Mouse (Mus musculus) neural tube, embryonic 14.5 days (tissue): ENCODE measurements around the gene Ccdc12. TPM values are rescaled to one million over a fixed set of nuclear protein-coding genes. Genes with fewer than 3 reads are reported as not detected.

ENCODE experiments used
- ATAC-seq: fragments of 200-750 bp; cut with Nextera tagmentation; 2 replicates; pipeline ENCODE4 v1.8.0; 2017; ENCODE audit warnings: low read depth, mild to moderate bottlenecking, moderate TSS enrichment, moderate library complexity
- H3K27ac ChIP-seq: fragments of 300-500 bp; sonication (generic); 2 replicates; pipeline ENCODE4 v1.5.1; 2014; ENCODE audit warnings: low read depth, mild to moderate bottlenecking, control low read depth, low read length, moderate library complexity, mixed read lengths
- H3K27me3 ChIP-seq: fragments of 300-500 bp; sonication (generic); 2 replicates; pipeline ENCODE4 v1.6.1; 2014; ENCODE audit warnings: low read length; ENCODE audit not compliant: control insufficient read depth, insufficient read depth
- H3K36me3 ChIP-seq: fragments of 300-500 bp; sonication (generic); 2 replicates; pipeline ENCODE4 v1.6.1; 2014; ENCODE audit warnings: low read length, mixed read lengths; ENCODE audit not compliant: control insufficient read depth, insufficient read depth
- H3K4me1 ChIP-seq: fragments of 300-500 bp; sonication (generic); 2 replicates; pipeline ENCODE4 v1.6.1; 2014; ENCODE audit warnings: low read length; ENCODE audit not compliant: control insufficient read depth, insufficient read depth
- H3K4me2 ChIP-seq: fragments of 300-500 bp; sonication (generic); 2 replicates; pipeline ENCODE4 v1.6.1; 2014; ENCODE audit warnings: mild to moderate bottlenecking, low read depth, low read length, control low read depth
- H3K4me3 ChIP-seq: fragments of 300-500 bp; sonication (generic); 2 replicates; pipeline ENCODE4 v1.5.1; 2014; ENCODE audit warnings: low read depth, low read length, control low read depth, mixed read lengths
- H3K9ac ChIP-seq: fragments of 300-500 bp; sonication (generic); replicated peaks from 2 replicates; pipeline ENCODE4 v1.6.1; 2014; ENCODE audit warnings: low read depth, mild to moderate bottlenecking, control low read depth, low read length, mixed read lengths
- H3K9me3 ChIP-seq: fragments of 300-500 bp; sonication (generic); 2 replicates; pipeline ENCODE4 v1.6.1; 2016; ENCODE audit warnings: low read length; ENCODE audit not compliant: control insufficient read depth
- WGBS: fragments of 180-500 bp; shearing (Covaris S2); extraction: QIAGEN DNeasy Blood & Tissue Kit; methylation state at CpG from one replicate; pipeline ENCODE4 v1.1.7; 2014; 5-methylcytosine and 5-hydroxymethylcytosine counted together
- microRNA-seq: library from miRNA; unstranded; fragments of <30 nt; microRNA quantifications from one replicate; pipeline ENCODE4, GENCODE M21; 2016
- polyA plus RNA-seq: library from polyadenylated mRNA; unstranded; fragments of >200 nt; fragmentation: Nextera tagmentation; extraction: Ambion mirVana; gene quantifications from 2 replicates; pipeline ENCODE4 v1.2.1, GENCODE M21; 2014

The Ccdc12 gene
- polyA plus RNA-seq, 1 experiment from 2014 or later, result 112 TPM

DNA sequence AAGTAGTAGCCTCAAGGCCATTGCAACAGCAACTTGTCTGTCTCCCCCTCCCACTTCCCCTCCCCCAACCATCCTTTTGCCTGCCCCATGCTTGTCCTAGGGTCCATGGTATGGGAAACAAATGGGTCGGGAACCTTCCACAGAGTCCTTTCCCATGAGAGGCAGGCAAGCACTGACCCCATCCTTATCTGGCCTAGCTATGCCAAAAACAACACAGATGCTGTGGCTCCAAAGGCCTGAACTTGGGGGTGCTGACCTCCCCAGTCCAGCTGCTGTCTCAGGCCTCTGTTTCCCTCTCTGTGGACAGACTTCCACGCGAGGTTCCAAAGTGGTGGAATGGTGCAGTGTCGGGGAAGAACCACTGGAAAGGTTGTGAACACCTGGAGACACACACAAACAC lies 97.5 kb downstream of the Ccdc12 start:
- Histone ChIP-seq H3K9me3 (no peaks in the 10 kb centered on the region), H3K9ac (no peak overlapping the region), H3K27ac (no peak overlapping the region), H3K4me3 (no peak overlapping the region), H3K36me3 (no peaks in the 10 kb centered on the region), H3K4me2 (no peak overlapping the region), H3K4me1 (no peaks in the 10 kb centered on the region), H3K27me3 (no peaks in the 10 kb centered on the region)
- 82% methylated on average over 4 of the region's 4 CpGs for WGBS
- no peak for ATAC-seq

DNA sequence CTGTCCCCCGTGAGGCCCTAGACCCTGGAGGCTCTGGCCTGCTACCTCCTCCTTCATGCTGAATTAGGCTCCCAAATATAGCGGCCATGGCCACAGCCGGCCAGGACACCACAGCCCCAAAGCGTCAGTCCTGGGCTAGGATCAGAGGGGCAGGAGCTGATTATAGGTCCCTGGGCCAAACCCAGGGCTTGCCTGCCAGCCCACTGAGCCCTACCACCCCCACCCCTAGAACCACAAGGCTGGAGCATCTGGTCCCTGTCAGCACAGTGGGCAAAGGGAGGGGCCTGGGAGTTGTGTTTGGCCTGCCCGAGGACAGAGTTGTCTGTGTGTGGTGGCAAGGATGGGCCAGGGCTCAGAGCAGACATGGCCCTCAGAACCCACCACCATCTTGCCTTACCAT lies 101.5 kb downstream of the Ccdc12 start:
- Histone ChIP-seq H3K27me3 (no peaks in the 10 kb centered on the region), H3K9me3 (no peaks in the 10 kb centered on the region), H3K36me3 (no peaks in the 10 kb centered on the region), H3K4me3 (no peak overlapping the region), H3K4me2 (no peak overlapping the region), H3K4me1 (no peaks in the 10 kb centered on the region), H3K9ac (no peak overlapping the region), H3K27ac (no peak overlapping the region)
- no peak for ATAC-seq
- WGBS, result 84% methylated on average over 5 of the region's 5 CpGs

DNA sequence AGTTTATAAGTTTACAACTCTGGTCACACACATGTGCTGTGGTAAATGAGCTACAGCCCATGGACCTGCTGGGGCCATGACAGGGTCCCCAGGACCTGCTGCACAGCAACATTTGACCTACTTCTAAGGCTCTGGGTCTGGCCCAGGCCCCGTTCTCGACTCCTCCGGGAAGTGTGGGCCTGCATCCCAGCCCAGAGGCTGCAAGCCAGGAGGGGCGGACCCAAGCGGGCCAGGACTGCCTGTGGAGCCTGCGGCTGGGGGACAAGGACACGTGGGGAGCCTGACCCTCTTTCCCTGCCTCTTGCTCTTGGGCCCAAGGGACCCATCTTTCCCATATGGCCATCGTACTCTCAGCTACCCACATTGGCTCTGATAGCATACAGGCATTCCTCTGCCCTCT lies 102.3 kb downstream of the Ccdc12 start:
- H3K36me3 ChIP-seq, result no peaks in the 10 kb centered on the region
- ATAC-seq, result no peak
- 73% methylated on average over 8 of the region's 8 CpGs for WGBS
- no peak overlapping the region for H3K4me3 ChIP-seq
- no peaks in the 10 kb centered on the region for H3K9me3 ChIP-seq
- no peaks in the 10 kb centered on the region for H3K4me1 ChIP-seq
- H3K9ac ChIP-seq, result no peak overlapping the region
- no peak overlapping the region for H3K4me2 ChIP-seq
- no peaks in the 10 kb centered on the region for H3K27me3 ChIP-seq
- no peak overlapping the region for H3K27ac ChIP-seq

- no peak for ATAC-seq
- Histone ChIP-seq H3K27ac (no peak overlapping the region), H3K4me3 (no peak overlapping the region), H3K9me3 (no peaks in the 10 kb centered on the region), H3K4me2 (no peak overlapping the region), H3K36me3 (no peaks in the 10 kb centered on the region), H3K27me3 (no peaks in the 10 kb centered on the region), H3K9ac (no peak overlapping the region), H3K4me1 (no peaks in the 10 kb centered on the region)
- 58% methylated on average over 2 of the region's 2 CpGs for WGBS
These were observed 103.0 kb downstream of the Ccdc12 start for GRCm38 (mm10) chr9:110759265-110759664.

DNA sequence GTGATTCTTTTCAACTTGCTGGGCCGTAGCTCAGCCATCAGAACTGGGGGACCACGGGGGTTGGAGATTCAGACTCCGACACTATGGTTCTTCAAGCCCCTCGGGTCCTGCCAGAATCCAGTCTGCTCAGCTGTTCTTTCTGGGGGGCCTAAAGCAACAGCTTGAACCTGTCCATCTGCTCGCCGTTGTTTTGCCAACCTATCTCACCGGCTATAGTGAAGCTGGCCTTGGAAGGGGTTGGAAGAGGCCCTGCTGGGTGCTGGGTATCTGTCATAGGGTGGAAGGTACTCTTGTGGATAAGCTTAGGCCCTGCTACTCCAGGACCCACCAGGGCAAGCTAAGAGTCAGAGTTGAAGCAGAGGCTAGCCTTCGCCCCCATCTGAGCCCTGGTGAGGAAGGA lies 104.6 kb downstream of the Ccdc12 start:
- 87% methylated on average over 8 of the region's 8 CpGs for WGBS
- ATAC-seq, result no peak
- Histone ChIP-seq H3K4me3 (no peak overlapping the region), H3K4me2 (no peak overlapping the region), H3K9ac (no peak overlapping the region), H3K27me3 (no peaks in the 10 kb centered on the region), H3K36me3 (no peaks in the 10 kb centered on the region), H3K4me1 (no peaks in the 10 kb centered on the region), H3K9me3 (no peaks in the 10 kb centered on the region), H3K27ac (no peak overlapping the region)

Small RNA genes within 50 kb of the gene (microRNA-seq; reads per million reads assigned to microRNA genes)
- gene Mir8107, result not detected

Other genes with a start within 250 kb of the Ccdc12 start
- 25.3 TPM in 2 replicates for gene Ptpn23, start 248.3 kb upstream of the Ccdc12 start, polyA plus RNA-seq
- gene Ngp, start 236.8 kb upstream of the Ccdc12 start, polyA plus RNA-seq, result 0.23 and 1.6 TPM in 2 replicates
- 24.1 and 24.3 TPM in 2 replicates for gene Klhl18, start 179.8 kb upstream of the Ccdc12 start, polyA plus RNA-seq
- gene Kif9, start 179.5 kb upstream of the Ccdc12 start, polyA plus RNA-seq, result 3.5 and 3.7 TPM in 2 replicates
- gene Setd2, start 123.9 kb upstream of the Ccdc12 start, polyA plus RNA-seq, result 56.6 and 61.2 TPM in 2 replicates
- gene Nradd, start 32.1 kb upstream of the Ccdc12 start, polyA plus RNA-seq, result 14.1 and 21.4 TPM in 2 replicates
- gene Nbeal2, start 2.3 kb upstream of the Ccdc12 start, polyA plus RNA-seq, result 4.8 and 5.0 TPM in 2 replicates
- gene Myl3, start 85.4 kb downstream of the Ccdc12 start, polyA plus RNA-seq, result 0.50 and 0.66 TPM in 2 replicates
- gene Pth1r, start 90.6 kb downstream of the Ccdc12 start, polyA plus RNA-seq, result 5.2 and 11.3 TPM in 2 replicates
- gene Prss42, start 141.7 kb downstream of the Ccdc12 start, polyA plus RNA-seq, result not detected in 2 replicates
- not detected in 2 replicates for gene Prss44, start 157.5 kb downstream of the Ccdc12 start, polyA plus RNA-seq
- gene Prss43, start 170.2 kb downstream of the Ccdc12 start, polyA plus RNA-seq, result not detected in 2 replicates
- not detected in 2 replicates for gene Prss45, start 178.1 kb downstream of the Ccdc12 start, polyA plus RNA-seq
- gene Prss46, start 188.0 kb downstream of the Ccdc12 start, polyA plus RNA-seq, result not detected in 2 replicates
- 0.24 and 0.43 TPM in 2 replicates for gene Prss50, start 201.5 kb downstream of the Ccdc12 start, polyA plus RNA-seq
- 1.5 and 2.6 TPM in 2 replicates for gene Als2cl, start 223.4 kb downstream of the Ccdc12 start, polyA plus RNA-seq
- 1.3 and 3.1 TPM in 2 replicates for gene Tmie, start 223.6 kb downstream of the Ccdc12 start, polyA plus RNA-seq